Mouse (Mus musculus): ENCODE results near the gene Ndc1.

DNA sequence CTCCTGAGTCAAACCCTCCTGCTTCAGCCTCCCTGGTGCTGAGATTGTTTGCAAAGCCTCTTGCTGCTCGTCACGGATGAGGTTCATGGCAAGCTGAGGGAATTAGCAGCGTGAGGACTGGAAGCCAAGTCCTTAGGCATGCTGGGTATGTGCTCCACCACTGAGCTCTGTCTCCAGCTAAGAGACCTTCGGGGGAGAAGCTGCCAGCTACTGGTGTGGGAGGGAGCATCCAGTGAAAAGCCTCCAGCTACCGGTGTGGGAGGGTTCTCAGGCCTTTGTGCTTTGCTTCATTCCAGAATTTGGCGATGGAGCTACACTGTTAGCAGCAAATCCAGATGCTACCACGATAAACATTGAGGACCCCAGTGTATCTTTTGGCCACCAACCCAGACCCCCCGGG is 48.9 kb upstream of the Ndc1 start:
- no peak for TF ChIP-seq CTCF (IDR thresholded peaks at IDR 0.05; ENCODE audit: insufficient read depth, low read depth, low read length)
- TF ChIP-seq POLR2A (IDR thresholded peaks at IDR 0.05; ENCODE audit: insufficient read depth, low read depth, low read length), result no peak
